Mouse (Mus musculus) neural tube, embryonic 15.5 days (tissue): ENCODE results near the gene Il5. TPM values are rescaled to one million over a fixed set of nuclear protein-coding genes. Genes with fewer than 3 reads are reported as not detected.

ENCODE experiments used
- ATAC-seq: fragments of 200-750 bp; cut with Nextera tagmentation; 2 replicates; pipeline ENCODE4 v1.8.0; 2017; ENCODE audit warnings: mild to moderate bottlenecking, moderate TSS enrichment, moderate library complexity; ENCODE audit not compliant: low FRiP score
- H3K27ac ChIP-seq: fragments of 300-500 bp; sonication (generic); replicated peaks from 2 replicates; pipeline ENCODE4 v1.5.1; 2015; ENCODE audit warnings: mild to moderate bottlenecking, inconsistent platforms
- H3K27me3 ChIP-seq: fragments of 300-500 bp; sonication (generic); replicated peaks from 2 replicates; pipeline ENCODE4 v1.6.1; 2015; ENCODE audit warnings: inconsistent platforms
- H3K36me3 ChIP-seq: fragments of 300-500 bp; sonication (generic); 2 replicates; pipeline ENCODE4 v1.6.1; 2015; ENCODE audit warnings: inconsistent platforms
- H3K4me1 ChIP-seq: fragments of 300-500 bp; sonication (generic); 2 replicates; pipeline ENCODE4 v1.6.1; 2015; ENCODE audit warnings: inconsistent platforms
- H3K4me2 ChIP-seq: fragments of 300-500 bp; sonication (generic); 2 replicates; pipeline ENCODE4 v1.6.1; 2015; ENCODE audit warnings: inconsistent platforms, mild to moderate bottlenecking, moderate library complexity
- H3K4me3 ChIP-seq: fragments of 300-500 bp; sonication (generic); replicated peaks from 2 replicates; pipeline ENCODE4 v1.5.1; 2015; ENCODE audit warnings: mild to moderate bottlenecking, inconsistent platforms
- H3K9ac ChIP-seq: fragments of 300-500 bp; sonication (generic); replicated peaks from 2 replicates; pipeline ENCODE4 v1.6.1; 2015; ENCODE audit warnings: mild to moderate bottlenecking, inconsistent platforms
- H3K9me3 ChIP-seq: fragments of 300-500 bp; sonication (generic); replicated peaks from 2 replicates; pipeline ENCODE4 v1.6.1; 2016; ENCODE audit warnings: inconsistent platforms
- WGBS: fragments of 180-500 bp; shearing (Covaris S2); methylation state at CpG from one replicate; pipeline ENCODE4 v1.1.7; 2015; ENCODE audit warnings: mixed read lengths; 5-methylcytosine and 5-hydroxymethylcytosine counted together
- polyA plus RNA-seq: library from polyadenylated mRNA; unstranded; fragments of >200 nt; fragmentation: Nextera tagmentation; extraction: Ambion mirVana; gene quantifications from 2 replicates; pipeline ENCODE4 v1.2.1, GENCODE M21; 2015

Il5 gene
- polyA plus RNA-seq, result 0.15 TPM in 1 of 2 replicates, not detected in the other

DNA sequence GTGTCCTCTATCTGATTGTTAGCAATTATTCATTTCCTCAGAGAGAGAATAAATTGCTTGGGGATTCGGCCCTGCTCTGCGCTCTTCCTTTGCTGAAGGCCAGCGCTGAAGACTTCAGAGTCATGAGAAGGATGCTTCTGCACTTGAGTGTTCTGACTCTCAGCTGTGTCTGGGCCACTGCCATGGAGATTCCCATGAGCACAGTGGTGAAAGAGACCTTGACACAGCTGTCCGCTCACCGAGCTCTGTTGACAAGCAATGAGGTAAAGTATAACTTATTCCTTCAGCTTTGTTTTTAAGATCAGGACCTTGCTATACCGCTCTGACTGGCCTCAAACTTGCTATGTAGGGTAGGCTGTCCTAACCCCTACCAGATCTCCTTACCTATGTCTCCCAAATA is at the start of gene Il5:
Gene Il5 (plus strand): TSS at position 80 of the 400 bp plus-strand sequence.
- no peaks in the 10 kb centered on the region for H3K36me3 ChIP-seq
- no peak within 1 kb of the TSS for H3K4me3 ChIP-seq
- H3K27me3 ChIP-seq, result no peaks in the 10 kb centered on the region
- ATAC-seq, result no peak
- no peaks in the 10 kb centered on the region for H3K9me3 ChIP-seq
- H3K27ac ChIP-seq, result no peak within 1 kb of the TSS
- no peak within 1 kb of the TSS for H3K4me2 ChIP-seq
- 84% methylated on average over 6 of the region's 6 CpGs for WGBS
- H3K9ac ChIP-seq, result no peak within 1 kb of the TSS
- no peaks in the 10 kb centered on the region for H3K4me1 ChIP-seq

DNA sequence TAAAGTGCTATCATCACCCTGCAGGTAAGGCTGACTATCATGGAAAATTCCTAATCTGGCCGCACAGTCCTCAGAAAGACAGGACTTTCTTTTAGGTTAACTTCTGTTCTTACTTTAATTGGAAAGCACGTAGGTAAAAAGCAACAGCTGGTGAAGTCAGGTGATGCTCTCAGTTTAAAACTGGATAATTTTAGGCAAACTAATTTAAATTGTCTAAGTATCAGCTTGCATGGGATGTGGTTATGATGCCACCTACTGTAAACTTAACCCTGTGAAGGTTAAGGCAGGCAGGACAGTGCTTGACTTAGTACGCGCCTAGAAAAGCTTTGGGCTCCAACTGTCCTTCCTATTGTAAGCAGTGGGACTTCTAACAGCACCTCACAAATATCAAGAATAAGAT is 49.2 kb upstream of the Il5 start:
- no peak for ATAC-seq
- Histone ChIP-seq H3K27ac (no peak overlapping the region), H3K4me2 (no peak overlapping the region), H3K36me3 (peaks cover 33% of the 10 kb centered on the region), H3K4me1 (no peaks in the 10 kb centered on the region), H3K9ac (no peak overlapping the region), H3K9me3 (no peaks in the 10 kb centered on the region), H3K4me3 (no peak overlapping the region), H3K27me3 (no peaks in the 10 kb centered on the region)
- WGBS, result 97% methylated on average over 4 of the region's 4 CpGs

DNA sequence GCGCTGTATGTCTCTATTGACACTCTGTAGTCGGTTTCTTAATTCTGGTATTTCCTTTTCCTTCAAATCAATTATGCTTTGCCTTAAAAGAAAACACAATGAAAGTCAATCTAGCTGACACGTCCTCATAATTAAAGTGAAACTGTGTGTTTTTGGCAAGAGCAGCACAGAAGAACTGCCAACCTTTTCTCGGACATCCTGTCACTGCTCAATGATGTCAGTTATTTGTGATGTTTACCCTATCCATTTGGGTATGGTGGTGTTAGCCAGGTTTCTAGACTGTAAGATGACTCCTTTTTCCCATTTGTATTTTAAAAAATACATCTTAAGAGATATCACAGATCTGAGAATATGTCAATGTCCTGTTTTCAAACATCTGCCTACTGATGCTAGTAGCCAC is 40.5 kb upstream of the Il5 start:
- Histone ChIP-seq H3K9ac (no peak overlapping the region), H3K36me3 (peaks cover 36% of the 10 kb centered on the region), H3K27ac (no peak overlapping the region), H3K27me3 (no peaks in the 10 kb centered on the region), H3K4me3 (no peak overlapping the region), H3K4me1 (no peaks in the 10 kb centered on the region), H3K4me2 (no peak overlapping the region), H3K9me3 (no peaks in the 10 kb centered on the region)
- 88% methylated on average over 4 of the region's 4 CpGs for WGBS
- ATAC-seq, result no peak

DNA sequence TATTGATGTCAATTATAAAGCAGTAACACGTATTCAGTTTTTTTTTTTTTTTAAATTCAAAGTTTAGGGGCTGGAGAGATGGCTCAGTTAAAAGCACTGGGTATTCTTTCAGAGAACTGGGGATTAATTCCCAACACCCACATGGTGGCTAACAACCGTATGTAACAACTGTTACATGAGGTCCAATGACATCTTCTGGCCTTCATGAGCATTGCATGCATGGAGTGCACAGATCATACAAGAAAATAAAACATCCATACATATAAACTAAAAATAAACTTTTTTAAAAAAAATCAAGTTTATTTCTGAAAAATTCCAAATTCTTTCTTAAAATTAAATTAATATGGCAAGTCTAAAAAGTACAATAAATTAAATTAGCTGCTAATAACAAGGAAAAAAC is 38.9 kb upstream of the Il5 start:
- no peak for ATAC-seq
- Histone ChIP-seq H3K9ac (no peak overlapping the region), H3K4me1 (no peaks in the 10 kb centered on the region), H3K27ac (no peak overlapping the region), H3K4me3 (no peak overlapping the region), H3K9me3 (no peaks in the 10 kb centered on the region), H3K36me3 (peaks cover 30% of the 10 kb centered on the region), H3K27me3 (no peaks in the 10 kb centered on the region), H3K4me2 (no peak overlapping the region)
- 98% methylated on average over 2 of the region's 2 CpGs for WGBS

DNA sequence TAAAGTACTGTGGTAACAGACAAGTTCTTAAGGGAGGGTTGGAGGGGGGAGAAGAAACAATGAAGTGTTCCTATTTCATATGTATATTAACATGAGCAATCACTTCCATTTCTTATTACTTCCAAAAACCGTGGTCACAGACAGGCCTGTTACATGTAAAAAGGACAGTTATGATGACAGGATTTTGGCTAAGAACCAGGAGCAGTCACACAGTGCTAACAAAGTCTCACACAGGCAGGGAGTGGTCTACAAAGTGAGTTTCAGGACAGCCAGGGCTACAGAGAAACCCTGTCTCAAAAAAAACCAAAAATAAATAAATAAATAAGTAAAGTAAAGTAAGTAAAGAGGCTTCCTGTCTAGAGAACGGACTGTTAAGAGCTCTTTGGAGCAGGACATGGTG is 38.4 kb upstream of the Il5 start:
- Histone ChIP-seq H3K4me3 (no peak overlapping the region), H3K27ac (no peak overlapping the region), H3K9ac (no peak overlapping the region), H3K27me3 (no peaks in the 10 kb centered on the region), H3K9me3 (no peaks in the 10 kb centered on the region), H3K4me1 (no peaks in the 10 kb centered on the region), H3K4me2 (no peak overlapping the region), H3K36me3 (peaks cover 26% of the 10 kb centered on the region)
- WGBS, result 90% methylated on average over 2 of the region's 2 CpGs
- ATAC-seq, result no peak

DNA sequence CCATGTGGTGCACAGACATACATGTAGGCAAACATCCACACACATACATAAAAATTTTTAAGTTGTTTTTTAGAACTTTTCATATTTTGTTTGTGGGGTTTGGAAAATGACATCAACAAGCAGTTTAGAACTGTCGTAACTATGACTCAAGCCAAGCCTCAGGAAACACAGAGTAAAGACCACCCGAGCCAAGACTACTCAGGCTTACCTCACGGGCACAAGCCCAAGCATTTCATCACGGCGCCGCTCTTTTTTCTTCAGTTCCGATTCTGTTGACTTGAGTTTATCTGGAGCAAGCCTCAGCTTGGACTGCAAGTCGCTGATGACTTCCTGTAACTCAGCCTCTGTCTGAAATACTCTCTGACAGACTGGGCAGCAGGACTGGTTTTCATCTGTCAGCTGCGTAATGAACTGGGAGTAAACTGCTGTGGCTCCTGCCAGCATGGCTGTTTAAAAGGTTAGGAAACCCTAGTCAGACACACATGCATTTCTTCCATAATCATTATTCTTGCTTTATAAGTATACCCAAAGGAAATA is 37.5 kb upstream of the Il5 start:
- WGBS, result 91% methylated on average over 9 of the region's 9 CpGs
- Histone ChIP-seq H3K4me3 (no peak overlapping the region), H3K4me2 (no peak overlapping the region), H3K27me3 (no peaks in the 10 kb centered on the region), H3K9me3 (no peaks in the 10 kb centered on the region), H3K36me3 (peaks cover 22% of the 10 kb centered on the region), H3K4me1 (no peaks in the 10 kb centered on the region), H3K9ac (no peak overlapping the region), H3K27ac (no peak overlapping the region)
- ATAC-seq, result no peak

DNA sequence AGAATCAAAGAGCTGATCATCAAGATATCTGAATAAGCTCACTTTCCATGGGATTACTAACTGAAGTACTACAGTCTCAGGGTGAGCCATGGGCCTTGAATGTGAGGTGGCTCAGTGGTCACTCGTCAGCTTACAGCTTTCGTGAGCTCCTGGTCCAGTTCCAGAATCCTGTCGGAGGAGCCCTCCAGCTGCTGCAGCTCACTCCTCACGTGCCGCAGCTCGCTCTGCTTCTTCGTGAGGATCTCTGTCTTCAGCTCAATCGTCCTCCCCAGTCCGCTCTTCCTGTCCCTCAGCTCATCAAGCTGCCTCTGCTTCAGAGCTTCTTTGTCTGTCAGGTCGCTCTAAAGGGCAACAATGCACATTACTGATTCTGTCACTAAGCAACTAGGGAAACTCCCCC is 28.6 kb upstream of the Il5 start:
- no peaks in the 10 kb centered on the region for H3K27me3 ChIP-seq
- H3K4me3 ChIP-seq, result no peak overlapping the region
- H3K36me3 ChIP-seq, result peaks cover 10% of the 10 kb centered on the region; the same call in 1 of the 2 replicates
- no peak overlapping the region for H3K9ac ChIP-seq
- WGBS, result 46% methylated on average over 10 of the region's 10 CpGs
- H3K4me2 ChIP-seq, result no peak overlapping the region
- no peak for ATAC-seq
- H3K4me1 ChIP-seq, result no peaks in the 10 kb centered on the region
- H3K9me3 ChIP-seq, result no peaks in the 10 kb centered on the region
- H3K27ac ChIP-seq, result no peak overlapping the region

DNA sequence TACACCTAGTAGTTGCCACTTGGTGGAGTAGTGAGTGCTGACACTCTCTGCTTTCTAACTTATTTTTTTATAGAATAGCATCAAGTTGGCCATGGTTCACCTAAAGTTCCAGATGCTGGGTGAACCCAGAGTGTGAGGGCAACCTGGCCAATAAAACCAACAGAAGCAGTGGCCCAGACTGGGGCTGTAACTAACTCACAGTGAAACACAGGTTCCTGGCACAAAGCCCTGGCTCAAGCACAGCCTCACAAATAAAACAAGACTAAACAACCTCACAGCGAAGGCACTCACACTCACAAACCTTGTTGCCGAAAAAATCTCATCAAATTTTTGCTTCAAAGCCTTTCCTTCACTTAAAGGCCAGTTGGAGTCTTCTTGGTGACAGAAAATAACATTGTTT is 22.1 kb upstream of the Il5 start:
- no peak overlapping the region for H3K9ac ChIP-seq
- no peak overlapping the region for H3K27ac ChIP-seq
- no peaks in the 10 kb centered on the region for H3K9me3 ChIP-seq
- peaks cover 16% of the 10 kb centered on the region; the same call in 1 of the 2 replicates for H3K36me3 ChIP-seq
- H3K4me3 ChIP-seq, result no peak overlapping the region
- no peaks in the 10 kb centered on the region for H3K4me1 ChIP-seq
- H3K27me3 ChIP-seq, result no peaks in the 10 kb centered on the region
- no peak overlapping the region for H3K4me2 ChIP-seq
- ATAC-seq, result no peak
- WGBS, result 92% methylated on average over 2 of the region's 2 CpGs

DNA sequence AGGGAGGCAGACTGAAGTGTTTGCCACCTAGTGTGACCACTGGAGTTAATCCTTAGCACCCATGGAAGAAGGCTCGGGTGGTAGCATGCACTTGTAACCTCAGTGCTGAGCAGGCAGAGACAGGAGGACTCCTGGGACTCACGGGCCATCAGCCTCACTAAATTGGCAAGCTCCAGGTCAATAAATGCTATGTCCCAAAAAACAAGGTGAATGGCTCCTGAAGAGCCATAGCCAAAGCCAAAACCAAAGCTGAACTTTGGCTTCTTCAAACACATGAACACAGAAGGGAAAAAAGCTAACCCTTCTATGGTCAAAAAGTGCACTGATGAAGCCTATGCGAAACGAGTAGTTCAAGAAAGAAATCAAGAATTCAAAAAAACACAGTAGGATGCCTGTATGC is 21.2 kb upstream of the Il5 start:
- no peak overlapping the region for H3K9ac ChIP-seq
- no peak for ATAC-seq
- peaks cover 16% of the 10 kb centered on the region; the same call in 1 of the 2 replicates for H3K36me3 ChIP-seq
- H3K9me3 ChIP-seq, result no peaks in the 10 kb centered on the region
- H3K27ac ChIP-seq, result no peak overlapping the region
- H3K4me3 ChIP-seq, result no peak overlapping the region
- no peaks in the 10 kb centered on the region for H3K4me1 ChIP-seq
- H3K27me3 ChIP-seq, result no peaks in the 10 kb centered on the region
- whole genome bisulfite sequencing, result 86% methylated on average over 4 of the region's 4 CpGs
- no peak overlapping the region for H3K4me2 ChIP-seq

DNA sequence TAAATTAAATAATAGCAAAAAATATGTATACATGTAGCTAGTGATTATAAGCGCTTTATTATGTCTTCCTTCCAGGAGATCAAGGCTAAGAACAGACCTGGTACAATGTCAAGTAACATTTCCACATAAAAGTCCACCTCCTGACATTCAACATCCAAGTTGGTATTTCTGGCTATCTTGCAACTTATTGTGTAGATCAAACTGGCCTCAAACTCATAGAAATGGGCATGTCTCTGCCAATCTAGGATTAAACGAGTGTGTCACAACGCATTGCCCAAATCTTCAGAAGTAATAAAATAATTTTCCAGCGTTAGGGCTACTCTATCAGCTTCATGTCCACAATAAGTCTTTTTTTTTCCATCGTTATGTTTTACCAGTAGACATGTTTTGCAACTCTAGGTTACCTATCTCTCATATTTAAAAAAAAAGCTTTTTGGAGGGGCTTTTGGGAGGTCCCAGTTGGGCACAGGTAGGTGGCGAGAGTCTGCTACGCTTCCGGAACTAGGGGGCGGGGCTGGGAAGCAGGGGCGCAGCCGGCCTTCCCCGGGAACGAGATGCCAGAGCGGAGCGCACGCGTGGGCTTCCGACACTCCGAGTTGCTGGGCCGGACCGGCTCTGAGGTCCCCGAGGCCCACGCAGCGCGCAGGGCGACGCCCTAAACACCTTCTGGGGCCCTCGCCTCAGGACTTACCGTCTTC is 14.2 kb upstream of the Il5 start:
- peaks cover 2% of the 10 kb centered on the region; the same call in 1 of the 2 replicates for H3K36me3 ChIP-seq
- no peaks in the 10 kb centered on the region for H3K27me3 ChIP-seq
- peak; percentile 82 for ATAC-seq
- WGBS, result 7% methylated on average over 29 of the region's 29 CpGs
- peak overlapping the region; percentile 88 for H3K4me2 ChIP-seq
- H3K9me3 ChIP-seq, result no peaks in the 10 kb centered on the region
- peak overlapping the region; percentile 90 for H3K4me3 ChIP-seq
- peak overlapping the region; percentile 77 for H3K27ac ChIP-seq
- peaks cover 6% of the 10 kb centered on the region for H3K4me1 ChIP-seq
- peak overlapping the region; percentile 66 for H3K9ac ChIP-seq

DNA sequence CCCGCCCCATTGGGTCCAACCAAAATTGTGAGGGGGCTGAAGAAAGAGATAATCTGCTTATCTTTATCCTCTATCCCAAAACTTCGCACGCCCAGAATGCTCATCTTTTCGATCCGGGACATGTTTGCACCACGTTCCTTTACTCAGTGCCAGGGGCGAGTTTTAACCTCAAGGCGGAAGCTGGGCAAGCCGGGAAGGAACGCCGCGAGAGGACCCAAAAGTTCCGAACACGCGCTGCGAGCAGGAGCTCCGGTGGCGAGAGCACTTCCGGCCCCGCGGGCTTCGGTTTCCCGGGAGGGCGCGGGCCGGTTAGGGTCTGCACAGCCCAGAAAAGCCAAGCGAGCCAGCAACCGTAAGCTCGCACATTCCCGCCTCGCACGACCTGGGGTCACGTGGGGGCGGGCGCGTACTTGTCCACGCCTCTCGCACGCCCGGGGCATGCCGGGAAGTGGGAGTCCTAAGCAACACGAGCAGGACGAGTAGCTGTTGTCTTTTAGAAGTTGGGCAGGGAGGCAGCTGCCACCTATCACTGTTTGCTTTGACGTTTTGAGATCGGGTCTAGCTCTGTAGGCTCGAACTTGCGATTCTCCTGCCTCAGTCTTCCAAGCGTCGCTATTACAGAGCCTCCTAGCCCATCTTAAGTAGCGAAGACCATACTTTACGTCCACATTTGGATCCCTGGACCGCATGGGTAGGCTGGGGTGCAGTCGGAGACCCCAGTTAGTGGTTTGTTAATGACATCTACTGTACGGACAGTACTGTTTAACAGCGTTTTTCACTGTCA is 13.5 kb upstream of the Il5 start, which contains the start of gene Rad50:
Gene Rad50 (minus strand): TSS at position 386 of the 784 bp plus-strand sequence.
- 4% methylated on average over 55 of the region's 55 CpGs for WGBS
- H3K9ac ChIP-seq, result peak within 1 kb of the TSS; percentile 66
- ATAC-seq, result peak; percentile 98

DNA sequence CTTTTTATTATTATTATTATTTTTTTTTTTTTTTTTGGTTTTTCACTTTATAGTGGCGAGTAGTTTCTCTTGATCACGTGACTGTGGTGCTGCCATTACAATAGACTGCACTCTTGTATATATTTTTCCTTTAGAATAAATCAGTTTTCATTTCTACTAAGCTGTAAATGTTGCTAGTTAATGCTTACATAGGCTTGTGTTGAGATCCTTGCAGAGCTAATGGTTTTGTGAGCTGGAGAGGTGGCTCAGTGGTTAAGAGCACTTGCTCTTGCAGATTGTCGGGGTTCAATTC is 12.9 kb upstream of the Il5 start:
- WGBS, result 86% methylated on average over 3 of the region's 3 CpGs
- H3K9ac ChIP-seq, result peak overlapping the region; percentile 66
- peaks cover 6% of the 10 kb centered on the region for H3K4me1 ChIP-seq
- no peak overlapping the region for H3K27ac ChIP-seq
- no peaks in the 10 kb centered on the region for H3K9me3 ChIP-seq
- no peaks in the 10 kb centered on the region for H3K27me3 ChIP-seq
- H3K36me3 ChIP-seq, result no peaks in the 10 kb centered on the region
- peak overlapping the region; percentile 90 for H3K4me3 ChIP-seq
- H3K4me2 ChIP-seq, result peak overlapping the region; percentile 88
- no peak for ATAC-seq

More for the DNA sequence above, 13.5 kb upstream of the Il5 start, which contains the start of gene Rad50:
- H3K27ac ChIP-seq, result peak within 1 kb of the TSS; percentile 77
- no peaks in the 10 kb centered on the region for H3K27me3 ChIP-seq
- H3K36me3 ChIP-seq, result no peaks in the 10 kb centered on the region
- H3K4me2 ChIP-seq, result peak within 1 kb of the TSS; percentile 88
- H3K4me1 ChIP-seq, result peaks cover 6% of the 10 kb centered on the region
- peak within 1 kb of the TSS; percentile 90 for H3K4me3 ChIP-seq
- H3K9me3 ChIP-seq, result no peaks in the 10 kb centered on the region
